Mouse (Mus musculus): ENCODE measurements around the gene Myh9. TPM values are rescaled to one million over a fixed set of nuclear protein-coding genes. Genes with fewer than 3 reads are reported as not detected.
"Not testable (repeated sequence)": the region's sequence is repeated elsewhere in the genome, so short reads cannot be mapped to it uniquely, and the experiment has no call there.

Myh9 gene
- polyA plus RNA-seq, 1 experiment from 2014 or later, result 32.9 TPM

- no peak overlapping the region for H3K27ac ChIP-seq (replicated peaks)
- ATAC-seq (ENCODE audit: low FRiP score, low TSS enrichment), result no peak
Measured at GRCm38 (mm10) chr15:77849039-77849436, 7.1 kb upstream of the Myh9 start.

GRCm38 (mm10) chr15:77848415-77849038 is 6.6 kb upstream of the Myh9 start:
- no peak for ATAC-seq (ENCODE audit: low FRiP score, low TSS enrichment)
- H3K36me3 ChIP-seq (ENCODE audit: control insufficient read depth, insufficient read depth, low read length), result no peaks in the 10 kb centered on the region
- DNase-seq (ENCODE audit: low spot score), result no peak
- no peak overlapping the region for H3K9ac ChIP-seq (ENCODE audit: low read length)
- TF ChIP-seq CTCF (IDR thresholded peaks at IDR 0.05; ENCODE audit: low read depth), result no peak
- TF ChIP-seq EP300 (optimal IDR thresholded peaks at IDR 0.05), result no peak
- H3K27me3 ChIP-seq (ENCODE audit: control insufficient read depth, insufficient read depth, low read length), result no peaks in the 10 kb centered on the region
- H3K4me1 ChIP-seq (replicated peaks; ENCODE audit: control insufficient read depth, insufficient read depth), result 0 out of 2 replicates have a peak, but pooled peaks cover 3% of the 10 kb centered on the region
- H3K9me3 ChIP-seq (ENCODE audit: control insufficient read depth, low read length), result no peaks in the 10 kb centered on the region
- no peak overlapping the region for H3K4me2 ChIP-seq (replicated peaks; ENCODE audit: low read depth)
- WGBS, result 65% methylated on average over 16 of the region's 16 CpGs
- no peak overlapping the region for H3K4me3 ChIP-seq (ENCODE audit: low read depth, low read length)
- no peak overlapping the region for H3K27ac ChIP-seq (replicated peaks)

More at GRCm38 (mm10) chr15:77849039-77849436, 7.1 kb upstream of the Myh9 start:
- no peak for DNase-seq (ENCODE audit: low spot score)
- Histone ChIP-seq H3K9ac (ENCODE audit: low read length) (no peak overlapping the region), H3K36me3 (ENCODE audit: control insufficient read depth, insufficient read depth, low read length) (no peaks in the 10 kb centered on the region), H3K27me3 (ENCODE audit: control insufficient read depth, insufficient read depth, low read length) (no peaks in the 10 kb centered on the region), H3K9me3 (ENCODE audit: control insufficient read depth, low read length) (no peaks in the 10 kb centered on the region), H3K4me2 (replicated peaks; ENCODE audit: low read depth) (no peak overlapping the region), H3K4me1 (replicated peaks; ENCODE audit: control insufficient read depth, insufficient read depth) (0 out of 2 replicates have a peak, but pooled peaks cover 3% of the 10 kb centered on the region), H3K4me3 (ENCODE audit: low read depth, low read length) (no peak overlapping the region)
- TF ChIP-seq CTCF (IDR thresholded peaks at IDR 0.05; ENCODE audit: low read depth), result no peak
- TF ChIP-seq EP300 (optimal IDR thresholded peaks at IDR 0.05), result no peak
- WGBS, result 55% methylated on average over 5 of the region's 5 CpGs

GRCm38 (mm10) chr15:77847826-77848225 is 5.9 kb upstream of the Myh9 start:
- no peak overlapping the region for H3K4me2 ChIP-seq (replicated peaks; ENCODE audit: low read depth)
- H3K27ac ChIP-seq (replicated peaks), result no peak overlapping the region
- H3K4me1 ChIP-seq (replicated peaks; ENCODE audit: control insufficient read depth, insufficient read depth), result 0 out of 2 replicates have a peak, but pooled peaks cover 3% of the 10 kb centered on the region
- peak; percentile 75 for DNase-seq (ENCODE audit: low spot score)
- H3K9ac ChIP-seq (ENCODE audit: low read length), result no peak overlapping the region
- H3K4me3 ChIP-seq (ENCODE audit: low read depth, low read length), result no peak overlapping the region
- ATAC-seq (ENCODE audit: low FRiP score, low TSS enrichment), result peak; percentile 66
- no peaks in the 10 kb centered on the region for H3K27me3 ChIP-seq (ENCODE audit: control insufficient read depth, insufficient read depth, low read length)
- no peaks in the 10 kb centered on the region for H3K36me3 ChIP-seq (ENCODE audit: control insufficient read depth, insufficient read depth, low read length)
- WGBS, result 58% methylated on average over 3 of the region's 3 CpGs
- no peaks in the 10 kb centered on the region for H3K9me3 ChIP-seq (ENCODE audit: control insufficient read depth, low read length)
- TF ChIP-seq EP300 (optimal IDR thresholded peaks at IDR 0.05) (no peak), CTCF (IDR thresholded peaks at IDR 0.05; ENCODE audit: low read depth) (no peak)

GRCm38 (mm10) chr15:77847108-77847507 is 5.1 kb upstream of the Myh9 start:
- DNase-seq (ENCODE audit: low spot score), result no peak
- H3K9me3 ChIP-seq (ENCODE audit: control insufficient read depth, low read length), result no peaks in the 10 kb centered on the region
- no peaks in the 10 kb centered on the region for H3K36me3 ChIP-seq (ENCODE audit: control insufficient read depth, insufficient read depth, low read length)
- no peak overlapping the region for H3K9ac ChIP-seq (ENCODE audit: low read length)
- no peak overlapping the region for H3K4me2 ChIP-seq (replicated peaks; ENCODE audit: low read depth)
- no peaks in the 10 kb centered on the region for H3K27me3 ChIP-seq (ENCODE audit: control insufficient read depth, insufficient read depth, low read length)
- 78% methylated on average over 3 of the region's 3 CpGs for WGBS
- H3K27ac ChIP-seq (replicated peaks), result no peak overlapping the region
- no peak for ATAC-seq (ENCODE audit: low FRiP score, low TSS enrichment)
- TF ChIP-seq EP300 (optimal IDR thresholded peaks at IDR 0.05) (no peak), CTCF (IDR thresholded peaks at IDR 0.05; ENCODE audit: low read depth) (no peak)
- H3K4me3 ChIP-seq (ENCODE audit: low read depth, low read length), result no peak overlapping the region
- H3K4me1 ChIP-seq (replicated peaks; ENCODE audit: control insufficient read depth, insufficient read depth), result 0 out of 2 replicates have a peak, but pooled peaks cover 3% of the 10 kb centered on the region

GRCm38 (mm10) chr15:77845931-77846595 is 4.1 kb upstream of the Myh9 start:
- DNase-seq (ENCODE audit: low spot score); H3K9me3 ChIP-seq (ENCODE audit: control insufficient read depth, low read length); H3K4me3 ChIP-seq (ENCODE audit: low read depth, low read length); H3K4me1 ChIP-seq (replicated peaks; ENCODE audit: control insufficient read depth, insufficient read depth); H3K9ac ChIP-seq (ENCODE audit: low read length); H3K36me3 ChIP-seq (ENCODE audit: control insufficient read depth, insufficient read depth, low read length); H3K27me3 ChIP-seq (ENCODE audit: control insufficient read depth, insufficient read depth, low read length); H3K27ac ChIP-seq (replicated peaks); ATAC-seq (ENCODE audit: low FRiP score, low TSS enrichment); H3K4me2 ChIP-seq (replicated peaks; ENCODE audit: low read depth): not testable (repeated sequence)
- WGBS, result 78% methylated on average over 11 of the region's 11 CpGs

Data from stomach, postnatal 0 days (tissue).